Mouse (Mus musculus) mature B cell (primary cell): ENCODE results near the gene P2rx3.

Source experiments
- in situ Hi-C: fragments of 300-500 bp; cut with MboI; formaldehyde crosslinking; loops from 2 replicates; pipeline ENCODE4 v1.14.3; 2019

The P2rx3 gene

DNA sequence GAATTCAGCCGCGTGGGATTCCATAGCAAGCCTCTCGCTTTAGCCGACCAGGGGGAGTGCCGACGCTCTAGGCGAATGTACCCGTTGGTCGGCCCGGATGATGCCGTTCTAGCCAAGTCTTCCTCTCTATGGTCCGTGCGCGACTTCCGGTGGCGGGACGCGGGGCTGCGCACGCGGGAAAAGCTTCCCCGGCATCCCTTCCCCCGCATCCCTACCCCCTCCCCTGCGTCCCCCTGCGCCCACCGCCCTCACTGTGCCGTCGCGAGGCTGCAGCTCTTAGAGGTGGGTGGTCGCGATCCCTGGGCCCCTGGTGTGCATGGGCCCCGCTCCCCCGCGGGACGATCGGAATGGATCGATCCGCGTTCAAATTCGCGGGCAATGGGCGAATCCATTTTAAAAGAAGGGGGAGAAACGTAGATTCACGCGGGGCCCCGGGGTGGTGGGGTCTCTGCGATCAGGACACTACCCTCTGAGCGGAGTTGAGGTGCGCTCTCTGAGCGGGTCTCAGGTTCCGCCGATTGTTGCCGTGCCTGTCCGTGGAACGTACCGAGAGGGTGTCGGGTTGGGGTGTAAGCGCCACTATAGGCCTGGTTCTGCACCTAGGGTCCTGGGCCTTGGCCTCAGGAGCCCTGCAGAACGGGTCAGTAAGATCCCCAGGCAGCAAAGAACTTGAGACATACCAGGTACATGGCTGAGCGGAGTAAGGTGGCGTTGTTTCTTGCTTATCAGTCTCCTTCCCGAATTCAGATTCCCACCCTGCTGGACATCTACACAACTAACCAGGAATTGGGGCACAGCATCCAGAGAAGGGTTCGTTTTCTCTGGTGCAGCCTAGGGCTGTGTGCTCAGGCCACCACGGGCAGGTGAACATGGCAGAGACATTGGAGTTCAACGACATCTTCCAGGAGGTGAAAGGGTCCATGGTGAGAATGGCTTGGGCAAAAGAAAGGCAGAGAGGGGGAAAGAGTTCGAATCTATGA, at the start of gene P2rx3, which contains the start of gene Ssrp1:
P2rx3 (minus strand) TSS at position 416 of the 980 bp plus-strand sequence.
Ssrp1 (plus strand) TSS at position 188 of the 980 bp plus-strand sequence.
- in situ Hi-C loops, result loop anchor here (25.0 kb wide), 1 partner anchor 550 kb away; the partner anchor contains the start of gene Tfpi

- in situ Hi-C loops, result no loop called here
Measured at GRCm38 (mm10) chr2:85073751-85074150, 36.5 kb upstream of the P2rx3 start.

- in situ Hi-C loops, result no loop called here
Measured at GRCm38 (mm10) chr2:85071921-85072320, 34.7 kb upstream of the P2rx3 start.

GRCm38 (mm10) chr2:85070086-85070485, 32.8 kb upstream of the P2rx3 start:
- in situ Hi-C loops, result no loop called here

GRCm38 (mm10) chr2:85068626-85069025, 31.4 kb upstream of the P2rx3 start:
- in situ Hi-C loops, result no loop called here

- in situ Hi-C loops, result no loop called here
Measured at GRCm38 (mm10) chr2:85067903-85068625, 30.8 kb upstream of the P2rx3 start.

DNA sequence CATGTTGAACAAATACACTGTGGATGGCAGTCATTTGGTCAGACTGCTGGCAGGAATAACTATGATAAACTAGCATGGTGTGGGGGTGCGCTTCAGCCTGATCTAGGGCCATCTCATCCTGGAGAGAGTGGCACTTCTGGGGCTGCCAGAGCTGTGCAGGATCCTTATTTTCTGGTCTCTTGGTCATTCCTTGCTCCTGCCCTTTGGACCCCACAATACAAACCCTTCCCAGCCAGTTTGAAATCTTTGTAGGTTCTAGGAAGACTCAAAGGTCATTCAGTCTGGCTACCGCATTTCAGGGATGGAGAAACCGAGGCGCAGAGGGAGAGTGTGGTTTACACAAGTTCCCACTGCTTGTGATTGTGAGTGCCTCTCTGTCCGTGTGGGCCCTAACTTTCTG, 29.7 kb upstream of the P2rx3 start:
- in situ Hi-C loops, result no loop called here

DNA sequence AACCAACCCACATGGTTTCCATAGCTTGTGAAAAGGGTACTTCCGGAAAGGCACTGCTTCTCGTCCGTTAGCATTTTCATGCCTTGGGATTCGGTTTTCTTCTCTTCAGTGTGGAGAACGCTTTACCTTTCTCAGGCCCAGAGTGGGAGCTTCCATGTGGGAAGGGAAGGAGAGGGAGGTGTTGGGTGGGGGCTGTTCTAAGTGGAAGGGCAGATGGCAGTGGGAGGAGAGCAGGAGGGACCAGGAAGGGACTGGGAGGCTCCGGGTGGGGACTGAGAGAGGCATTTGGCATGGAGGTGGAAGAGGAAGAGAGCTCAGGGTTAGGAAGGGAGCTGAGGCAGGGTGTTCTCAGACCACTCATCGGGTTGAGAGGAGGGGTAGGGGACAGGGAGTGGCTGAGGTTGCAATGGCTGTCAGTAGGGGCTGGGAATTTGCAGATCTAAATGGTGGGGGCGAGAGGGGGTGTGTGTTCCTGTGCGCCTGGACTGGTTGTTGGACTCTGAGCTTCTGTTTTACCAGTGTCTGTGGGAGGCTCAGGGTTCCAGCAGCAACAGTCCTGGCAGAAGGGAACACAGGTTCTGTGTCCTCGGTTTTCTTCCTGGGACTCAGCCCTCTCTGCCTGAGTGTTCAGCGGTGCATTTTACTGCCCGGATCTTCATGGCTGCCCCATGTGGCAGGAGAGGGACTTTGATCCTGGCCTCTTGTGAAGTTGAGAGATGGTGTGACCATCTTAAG, 28.0 kb upstream of the P2rx3 start:
- in situ Hi-C loops, result no loop called here

GRCm38 (mm10) chr2:85061107-85061541, 23.9 kb upstream of the P2rx3 start:
- in situ Hi-C loops, result no loop called here

GRCm38 (mm10) chr2:85060591-85061060, 23.4 kb upstream of the P2rx3 start:
- in situ Hi-C loops, result no loop called here

DNA sequence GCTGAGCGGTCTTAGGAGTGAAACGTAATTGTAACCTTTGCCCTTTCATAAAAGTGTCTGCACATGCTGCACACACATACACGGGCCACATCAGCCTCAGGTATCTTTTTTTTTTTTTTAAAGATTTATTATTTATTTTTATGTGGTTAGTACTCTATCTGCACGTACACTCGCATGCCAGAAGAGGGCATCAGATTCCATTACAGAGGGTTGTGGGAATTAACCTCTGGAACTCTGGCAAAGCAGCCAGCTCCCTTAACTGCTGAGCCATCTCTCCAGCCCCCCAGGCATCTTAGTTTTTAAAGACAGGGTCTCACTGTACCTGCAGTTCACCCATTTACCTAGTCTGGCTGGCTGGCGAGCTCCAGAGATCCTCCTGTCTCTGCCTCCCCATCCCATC, 22.4 kb upstream of the P2rx3 start:
- in situ Hi-C loops, result no loop called here

GRCm38 (mm10) chr2:85056711-85057110, 19.4 kb upstream of the P2rx3 start:
- in situ Hi-C loops, result no loop called here

GRCm38 (mm10) chr2:85053192-85053816, 16.0 kb upstream of the P2rx3 start:
- in situ Hi-C loops, result no loop called here

DNA sequence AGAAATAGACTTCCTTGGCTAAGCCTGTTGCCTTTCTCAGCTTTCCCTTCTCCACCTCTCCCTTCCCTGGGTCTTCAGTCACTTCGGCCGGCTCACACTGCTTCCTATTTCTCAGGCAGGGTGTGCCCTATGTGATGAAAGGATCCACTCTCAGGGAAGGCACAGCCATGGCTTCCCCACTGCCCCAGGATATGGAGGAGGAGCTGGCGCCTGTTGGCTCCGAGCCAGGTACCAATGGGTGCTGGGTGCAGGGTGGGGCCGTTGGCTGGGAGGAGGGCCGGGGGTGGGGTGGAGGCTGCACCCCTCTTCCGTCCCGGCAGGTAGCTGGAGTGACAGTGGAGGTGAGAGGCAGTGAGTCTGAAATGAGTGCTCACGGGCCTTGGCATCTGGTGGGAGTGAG, 13.5 kb upstream of the P2rx3 start:
- in situ Hi-C loops, result no loop called here

DNA sequence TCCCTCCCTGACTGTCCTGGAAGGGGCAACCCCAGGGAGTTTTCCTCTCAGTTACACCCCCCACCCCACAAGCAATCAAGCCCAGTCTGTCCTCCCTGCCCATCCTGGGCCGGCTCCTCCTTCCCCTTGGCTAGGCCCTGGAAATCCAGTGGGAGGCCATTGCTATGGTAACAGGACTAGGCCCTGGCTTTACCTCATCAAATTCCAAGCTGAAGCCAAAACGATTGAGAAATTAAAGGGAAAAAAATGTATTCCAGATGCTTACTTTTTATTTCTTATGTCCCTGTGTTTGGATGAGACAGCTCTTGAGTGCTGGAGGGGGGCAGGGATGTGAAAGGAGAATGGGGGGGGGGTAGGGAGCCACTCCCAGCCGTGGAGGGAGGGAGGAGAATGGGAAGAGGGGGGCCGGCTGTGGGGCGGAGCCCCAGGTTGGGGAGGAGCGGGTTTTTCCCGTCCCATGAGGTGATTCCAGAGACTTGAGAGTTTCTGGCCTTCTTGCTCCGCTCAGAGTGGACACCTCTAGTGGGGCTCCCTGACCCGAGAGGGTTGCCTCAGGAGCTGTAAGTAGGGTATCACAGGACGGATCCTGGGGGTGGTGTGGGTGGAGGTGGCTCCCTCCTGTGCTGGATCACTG, 12.9 kb upstream of the P2rx3 start:
- in situ Hi-C loops, result no loop called here

DNA sequence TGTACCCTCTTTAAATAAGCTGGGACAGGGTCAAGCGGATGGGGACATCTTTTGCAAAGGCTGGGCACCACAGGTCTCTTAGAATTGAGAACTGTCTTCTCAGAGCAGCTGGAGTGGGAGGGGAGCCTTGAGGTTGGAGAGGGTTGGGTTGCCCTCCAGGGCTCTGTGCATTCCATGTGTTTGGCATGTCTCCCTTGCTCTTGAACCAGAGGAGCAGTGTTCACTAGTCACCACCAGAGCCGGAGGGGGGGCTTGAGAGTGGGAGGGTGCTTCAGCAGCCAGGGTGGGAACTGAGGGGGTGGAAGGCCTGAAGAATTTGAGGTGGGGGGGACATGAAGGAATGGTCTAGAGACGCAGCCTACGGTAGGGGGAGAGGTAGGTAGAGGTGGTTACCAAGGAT, 12.0 kb upstream of the P2rx3 start:
- in situ Hi-C loops, result loop anchor here (25.0 kb wide), 1 partner anchor 562 kb away; the partner anchor contains the start of gene Tfpi

GRCm38 (mm10) chr2:85048168-85048751, 11.0 kb upstream of the P2rx3 start:
- in situ Hi-C loops, result loop anchor here (25.0 kb wide), 1 partner anchor 561 kb away; the partner anchor contains the start of gene Tfpi

GRCm38 (mm10) chr2:85047596-85048167, 10.4 kb upstream of the P2rx3 start, which contains the start of gene Tnks1bp1:
Gene Tnks1bp1, plus strand, starts transcription at chr2:85048022.
- in situ Hi-C loops, result loop anchor here (25.0 kb wide), 1 partner anchor 560 kb away; the partner anchor contains the start of gene Tfpi

- in situ Hi-C loops, result loop anchor here (25.0 kb wide), 1 partner anchor 560 kb away; the partner anchor contains the start of gene Tfpi
Measured at GRCm38 (mm10) chr2:85047081-85047480, 9.8 kb upstream of the P2rx3 start.
